Mouse (Mus musculus) layer of hippocampus, postnatal 10 days (tissue): Measurements from ENCODE around the gene Mapre3. TPM values are rescaled to one million over a fixed set of nuclear protein-coding genes. Genes with fewer than 3 reads are reported as not detected.

Experiments
- DNase-seq, 2 experiments: peaks; one replicate each; pipeline ENCODE4 v3.0.0; 2021; ENCODE audit warnings: low spot score in 2 of 2
- long read RNA-seq: library from polyadenylated mRNA; stranded (forward); transcript quantifications from one replicate; pipeline ENCODE4 v2.0.0, GENCODE M21; 2023
- total RNA-seq, 2 experiments: library from RNA; stranded (reverse); gene quantifications; 2 replicates each; pipeline ENCODE4 v1.2.3; 2021

Gene Mapre3
- total RNA-seq = 100 to 1,000 TPM; 202 to 212 TPM
- long read RNA-seq, transcript Mapre3-202 (7 exons, 1,816 nt) = major isoform, 94 of 203 reads
- long read RNA-seq, transcript Mapre3-201 (7 exons, 2,021 nt) = minor isoform, 47 of 203 reads
- long read RNA-seq, transcript Mapre3-204 (3 exons, 488 nt) = minor isoform, 8 of 203 reads
- long read RNA-seq, partial matches to known transcripts = 4 of 203 reads
- long read RNA-seq, other reads (novel, unspliced or antisense) = 49 of 203 reads

GRCm38 (mm10) chr5:30814424-30815119 is at the start of gene Mapre3:
TSS of gene Mapre3 (plus strand) at chr5:30814641.
- peak; percentile 93 to 96 for DNase-seq

DNA sequence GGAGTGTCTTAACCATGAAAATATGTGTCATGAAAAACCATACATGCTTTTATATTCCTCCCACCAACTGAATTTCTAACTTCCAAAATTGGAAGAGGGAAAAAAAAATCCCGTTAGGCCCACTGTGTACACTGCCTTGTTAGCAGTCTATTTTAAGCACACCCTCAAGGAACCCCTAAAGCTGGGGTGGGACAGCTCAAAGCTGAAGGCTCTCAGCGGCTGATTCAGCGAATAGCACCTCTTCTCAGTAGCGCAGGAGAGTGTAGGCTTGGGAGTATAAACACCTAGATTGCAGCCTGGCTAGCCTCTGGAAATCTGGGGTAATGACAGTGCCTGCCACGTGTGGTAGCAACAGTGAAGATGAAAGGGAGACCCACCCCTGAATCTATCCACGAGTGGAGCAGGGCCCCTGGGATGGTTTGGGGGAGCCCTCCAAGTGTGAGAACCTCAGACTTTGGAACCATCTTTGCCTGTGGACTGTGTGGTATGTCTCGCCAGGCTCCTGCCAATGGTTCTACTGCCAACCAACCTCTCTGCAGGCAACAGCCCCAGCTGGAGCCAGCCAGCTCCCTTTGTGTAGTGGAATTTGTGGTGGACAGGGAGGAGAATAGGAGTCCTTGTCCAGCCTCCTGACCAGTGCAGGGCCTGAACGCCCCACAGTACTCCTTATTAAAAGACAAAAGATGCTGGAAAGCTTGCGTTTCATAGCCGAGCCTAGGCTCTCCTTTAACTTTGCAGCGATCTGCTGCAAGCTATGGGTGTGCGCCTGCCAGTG is 48.7 kb upstream of the Mapre3 start:
- no peak for DNase-seq

GRCm38 (mm10) chr5:30768082-30768481 is 46.4 kb upstream of the Mapre3 start:
- DNase-seq = no peak

DNA sequence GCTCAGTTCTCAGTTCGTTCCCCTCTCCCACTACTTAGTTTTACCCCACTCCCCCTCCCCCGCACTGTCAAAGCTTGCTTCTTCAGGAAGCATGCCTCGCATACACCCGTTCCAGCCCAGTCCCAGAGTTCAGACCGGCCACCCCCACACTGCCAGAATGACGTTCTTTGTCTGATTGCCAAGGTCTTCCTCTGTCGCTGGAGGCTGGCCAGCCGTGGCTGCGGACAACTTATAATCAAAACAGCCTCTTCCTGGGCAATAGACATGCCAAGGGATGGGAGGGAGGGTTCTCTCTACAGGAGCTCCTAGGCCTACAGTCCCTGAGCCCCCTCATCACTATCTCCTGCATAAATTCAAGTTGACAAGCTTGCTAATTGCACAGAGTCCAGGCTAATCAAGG is 45.8 kb upstream of the Mapre3 start:
- DNase-seq = no peak

- DNase-seq = no peak
These were observed 45.4 kb upstream of the Mapre3 start for GRCm38 (mm10) chr5:30769075-30769474.

DNA sequence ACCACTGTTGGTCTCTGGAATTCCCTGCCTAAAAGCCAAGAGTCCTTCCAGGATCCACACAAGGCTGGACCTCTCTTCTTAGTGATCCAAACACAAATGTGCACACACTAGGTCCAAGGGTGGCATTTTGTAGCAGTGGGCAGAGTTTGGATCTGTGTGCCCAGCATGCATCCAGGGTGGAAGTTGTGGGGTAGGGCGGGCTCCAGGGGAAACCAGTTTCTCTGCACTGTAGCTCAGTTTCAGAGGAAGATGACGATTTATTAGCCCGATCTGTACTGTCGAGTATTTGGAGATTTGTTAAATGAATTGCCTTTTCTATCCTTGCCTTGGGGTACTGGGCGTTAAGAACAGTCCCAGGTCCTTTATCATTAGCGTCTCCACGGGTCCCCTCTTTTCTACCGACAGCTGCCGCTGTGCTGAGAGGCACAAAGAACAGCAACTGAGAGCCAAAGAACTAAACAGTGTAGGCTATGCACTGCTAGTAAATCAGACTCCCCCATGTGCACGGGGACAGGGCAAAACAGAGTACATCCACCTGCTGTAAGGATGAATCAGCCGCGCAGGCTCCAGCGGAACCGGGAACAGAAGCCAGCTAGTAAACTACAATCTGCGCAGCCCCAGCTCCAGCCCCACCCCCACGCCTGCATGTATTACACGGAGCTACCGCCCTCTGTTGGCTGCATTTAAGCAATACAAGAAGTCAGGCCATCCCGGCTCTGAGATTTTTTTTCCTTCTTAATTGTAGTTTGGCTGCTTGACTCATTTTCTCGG is 39.7 kb upstream of the Mapre3 start:
- DNase-seq = peak; percentile 95 to 97

- no peak for DNase-seq
These were observed 33.7 kb upstream of the Mapre3 start for GRCm38 (mm10) chr5:30780699-30781098.

DNA sequence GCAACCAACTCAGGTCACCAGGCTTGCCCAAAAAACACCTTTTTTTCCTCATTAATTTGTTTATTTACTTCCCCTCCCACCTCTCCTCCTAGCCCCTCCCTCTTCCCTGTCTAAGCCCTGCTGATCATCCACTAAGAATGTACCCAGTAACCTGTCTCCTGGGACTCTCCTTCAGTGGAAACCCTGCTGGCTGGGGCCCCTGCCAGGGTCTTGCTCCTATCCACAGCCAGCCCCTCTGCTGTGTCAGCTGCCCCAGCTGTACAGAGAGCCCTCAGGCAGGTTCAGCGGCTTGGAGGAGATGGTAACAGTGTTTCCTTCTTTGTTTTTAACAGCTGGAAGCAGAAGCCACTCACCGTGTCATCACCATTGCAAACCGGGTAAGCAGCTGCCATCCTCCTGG is 33.3 kb upstream of the Mapre3 start:
- no peak for DNase-seq

DNA sequence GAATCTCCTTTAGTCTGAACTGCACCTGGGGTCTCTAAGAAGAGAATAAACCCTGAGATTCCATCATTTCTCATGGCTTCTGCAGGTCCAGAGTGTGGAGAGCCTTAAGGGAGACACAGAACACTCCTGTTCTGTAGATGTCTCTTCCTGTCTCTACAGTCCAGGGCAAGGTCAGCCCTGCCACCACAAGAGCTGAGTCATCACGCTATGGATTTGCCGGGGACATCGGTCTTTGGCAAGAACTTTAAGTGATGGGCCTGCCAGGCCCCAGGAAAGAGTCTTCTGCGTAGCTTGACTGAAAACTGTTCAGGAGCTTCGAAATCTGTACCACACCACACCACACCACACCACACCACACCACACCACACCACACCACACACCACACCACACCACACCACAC is 27.1 kb upstream of the Mapre3 start:
- DNase-seq = no peak

GRCm38 (mm10) chr5:30790047-30790446 is 24.4 kb upstream of the Mapre3 start:
- DNase-seq = no peak

DNA sequence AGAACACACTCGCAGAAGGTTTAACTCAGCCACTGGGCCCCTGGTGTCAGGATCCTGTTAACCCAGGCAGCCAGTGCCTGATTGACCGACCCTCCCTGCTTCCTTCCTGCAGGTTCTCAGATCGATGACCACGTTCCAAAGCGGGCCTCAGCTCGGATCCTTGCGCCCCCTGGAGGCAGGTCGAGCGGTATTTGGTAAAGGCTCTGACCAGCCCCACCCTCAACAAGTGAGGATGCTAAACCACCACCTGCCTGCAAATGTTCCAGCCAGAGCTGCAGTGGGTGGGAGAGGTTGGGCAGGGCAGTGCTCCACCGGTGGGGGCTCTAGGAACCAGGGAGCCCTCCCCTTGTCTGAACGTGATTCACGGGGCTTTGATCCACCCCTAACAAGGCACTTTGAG is 18.3 kb upstream of the Mapre3 start:
- peak; percentile 85 to 86 for DNase-seq

DNA sequence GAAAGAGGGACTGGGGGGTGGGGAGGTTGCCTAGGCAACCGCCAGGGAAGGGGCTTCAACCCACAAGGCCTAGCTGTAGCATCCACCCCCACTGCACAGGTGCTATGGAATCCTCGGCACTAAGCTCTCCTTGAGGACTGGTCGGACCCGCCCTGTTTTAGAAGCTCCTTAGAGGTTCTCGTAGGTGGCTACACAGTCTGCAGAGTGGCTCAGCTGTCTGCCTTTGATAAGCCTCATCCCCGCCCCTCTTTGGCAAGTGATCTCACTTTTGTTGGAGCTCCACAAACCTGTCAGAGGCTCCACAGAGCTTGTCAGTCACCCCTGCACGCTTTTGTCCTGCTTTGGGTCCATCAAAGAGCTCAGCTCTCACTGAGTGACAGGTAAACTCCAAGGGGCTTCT is 17.0 kb upstream of the Mapre3 start:
- DNase-seq = no peak

DNA sequence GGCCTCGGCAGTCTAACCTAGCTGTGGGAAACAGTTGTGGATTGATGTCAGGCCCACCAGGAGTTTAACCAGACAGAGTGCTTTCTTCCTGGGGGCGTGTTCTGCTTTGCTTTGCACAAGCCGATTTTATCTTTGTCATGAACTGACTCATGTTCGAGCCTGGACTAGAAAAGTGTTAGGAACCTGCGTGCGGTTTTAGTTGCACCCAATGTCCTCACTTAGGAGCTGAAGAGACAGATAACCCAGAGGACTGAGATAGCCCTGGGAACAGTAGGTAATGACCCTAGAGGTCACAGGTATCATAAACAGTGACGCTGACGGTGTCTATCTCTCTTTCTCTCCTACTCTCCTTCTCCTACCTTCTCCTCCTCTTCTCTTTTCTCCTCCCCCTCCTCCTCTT is 16.5 kb upstream of the Mapre3 start:
- no peak for DNase-seq

- no peak for DNase-seq
These were observed 15.5 kb upstream of the Mapre3 start for GRCm38 (mm10) chr5:30798965-30799364.

DNA sequence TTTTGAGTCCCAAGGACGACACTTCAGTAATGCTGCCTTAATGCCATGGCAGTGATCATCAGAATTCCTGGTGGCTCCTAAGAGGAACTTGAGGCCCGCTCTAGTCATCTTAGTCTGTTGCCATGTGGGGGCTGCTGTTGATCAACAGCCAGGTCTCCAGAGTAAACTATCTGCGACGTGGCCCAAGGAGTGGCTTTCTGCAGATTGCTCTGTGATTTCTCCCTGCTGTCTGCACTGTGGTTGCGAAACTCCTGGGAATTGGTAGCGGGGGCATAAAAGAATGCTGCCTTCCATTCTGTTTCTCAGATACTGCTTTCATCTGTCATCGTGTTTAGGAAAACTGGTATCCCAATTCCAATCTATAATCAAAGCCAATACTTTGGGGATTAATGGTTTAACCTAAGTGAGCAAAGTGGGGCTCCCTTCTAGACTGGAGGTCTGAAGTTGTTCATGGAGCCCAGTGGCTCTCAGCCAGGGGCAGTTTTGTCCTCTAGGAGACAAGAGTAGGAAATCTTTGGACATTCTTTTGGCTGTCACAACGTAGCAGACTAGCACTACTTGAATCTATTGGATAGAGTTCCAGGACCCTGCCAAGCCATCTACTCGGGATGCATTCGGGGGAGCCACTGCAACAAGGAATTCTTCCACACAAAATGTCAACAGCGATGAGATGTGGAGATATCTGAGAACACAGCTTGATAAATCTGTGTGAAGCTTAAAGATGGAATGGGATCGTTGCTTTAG is 11.5 kb upstream of the Mapre3 start:
- no peak for DNase-seq

DNA sequence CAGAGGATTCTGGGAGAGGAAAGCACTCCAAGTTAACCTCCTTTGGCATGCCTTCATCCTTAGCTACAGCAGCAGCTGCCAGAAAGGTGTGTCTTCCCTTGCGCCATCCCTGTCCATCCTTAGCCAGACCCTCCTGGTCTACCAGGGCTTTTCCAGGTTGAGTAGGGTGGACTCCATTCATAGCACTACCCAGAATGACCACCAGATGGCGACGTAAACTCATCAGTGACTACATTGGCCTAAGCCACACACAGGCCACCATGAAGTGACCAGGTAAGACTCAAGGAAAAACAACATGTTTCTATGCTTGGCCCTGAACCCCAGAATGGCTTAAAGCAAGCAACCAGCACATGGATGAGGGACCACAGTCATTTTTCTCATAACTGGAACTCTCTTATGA is 8.3 kb upstream of the Mapre3 start:
- peak; percentile 94 for DNase-seq

GRCm38 (mm10) chr5:30815120-30815465 is 652 bp downstream of the Mapre3 start:
- DNase-seq = no peak

DNA sequence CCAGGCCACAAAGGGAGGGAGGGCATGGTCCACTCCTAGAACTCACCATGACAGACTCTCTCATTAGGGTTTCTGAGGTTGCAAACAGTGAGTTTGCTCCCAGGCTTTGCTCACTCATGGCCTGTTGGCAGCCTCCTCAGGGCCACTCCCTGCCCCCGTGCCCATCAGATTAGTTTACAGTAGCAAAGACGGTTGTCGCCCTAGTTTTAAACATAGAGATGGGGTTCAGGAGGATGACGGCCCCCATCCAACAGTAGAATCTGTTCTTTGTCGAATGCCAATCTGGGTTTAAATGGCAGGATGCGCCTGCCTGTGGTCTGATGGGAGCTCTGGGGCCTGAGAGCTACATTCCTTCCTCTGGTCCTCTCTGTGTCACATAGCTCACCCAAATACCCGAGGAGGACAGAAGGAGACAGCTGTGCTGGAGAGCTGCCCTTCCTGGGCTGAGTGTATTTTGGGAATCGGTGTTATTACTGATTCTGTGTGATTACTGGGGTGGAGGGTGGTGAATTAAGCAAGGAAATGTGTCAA is 1.9 kb downstream of the Mapre3 start:
- DNase-seq = no peak

DNA sequence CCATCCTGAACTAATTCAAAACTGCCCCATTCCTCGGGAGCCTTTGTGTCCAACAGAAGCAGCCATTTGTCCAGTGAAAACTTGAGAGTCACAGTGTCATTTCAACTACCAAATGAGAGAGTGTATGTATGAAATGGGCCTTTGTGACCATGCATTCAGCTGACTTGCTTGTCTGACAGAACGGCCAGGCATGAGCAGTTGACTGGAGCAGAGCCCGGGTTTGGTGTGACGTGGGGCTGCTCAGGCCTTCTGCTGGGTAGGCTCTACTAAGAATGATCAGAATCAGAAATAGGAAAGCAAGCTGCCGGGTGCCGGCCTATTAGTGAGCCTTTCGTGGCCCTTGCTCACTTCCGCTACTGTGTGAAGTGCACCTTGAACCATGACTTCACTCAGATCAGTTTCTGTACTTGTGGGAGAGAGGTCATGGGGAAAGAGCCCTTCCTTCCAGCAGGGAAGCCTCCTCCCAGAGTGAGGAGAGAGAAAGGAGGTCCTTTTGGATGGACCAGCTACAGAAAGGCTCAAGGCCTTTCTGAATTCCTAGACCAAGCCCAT is 4.4 kb downstream of the Mapre3 start:
- DNase-seq = peak in 1 of 2 experiments; percentile 43

GRCm38 (mm10) chr5:30822689-30823088 is 8.2 kb downstream of the Mapre3 start:
- DNase-seq = no peak
